Mouse (Mus musculus): ENCODE measurements at regions not wholly inside any gene's neighbourhood (a gene's known extent, or its start where the extent isn't known, plus 50 kb on each side); places are given as distances from the start of the nearest gene placed in this dataset.

GRCm38 (mm10) chr6:116767738-116768522 lies 51.2 kb upstream of the Tmem72 start:
- intact Hi-C loops (cut with DNase I): loop anchor here (2.0 to 5.0 kb wide), 2 partner anchors 399 to 1061 kb away; partner anchors contain the start of gene Cxcl12
- TF ChIP-seq CTCF (IDR thresholded peaks at IDR 0.05): peak; percentile 100
- DNase-seq (ENCODE audit: extremely low spot score in 1 of 2, low spot score in 2 of 2): peak; percentile 79 to 89
- H3K4me3 ChIP-seq: no peak overlapping the region
- no peak overlapping the region for H3K27ac ChIP-seq

- intact Hi-C loops (cut with DNase I): loop anchor here (5.0 kb wide), 1 partner anchor 123 kb away; the partner anchor contains the start of gene Depp1
- peak; percentile 19 to 27 for DNase-seq (ENCODE audit: extremely low spot score in 1 of 2, low spot score in 2 of 2)
- TF ChIP-seq CTCF (IDR thresholded peaks at IDR 0.05): peak; percentile 76
Measured at GRCm38 (mm10) chr6:116774954-116775675, 58.4 kb upstream of the Tmem72 start.

GRCm38 (mm10) chr6:116786553-116787335 lies 70.0 kb upstream of the Tmem72 start:
- H3K4me3 ChIP-seq: no peak overlapping the region
- TF ChIP-seq CTCF (IDR thresholded peaks at IDR 0.05): no peak
- no peak for DNase-seq (ENCODE audit: extremely low spot score in 1 of 2, low spot score in 2 of 2)
- intact Hi-C loops (cut with DNase I): no loop called here
- H3K27ac ChIP-seq: no peak overlapping the region

More at GRCm38 (mm10) chr6:116774954-116775675, 58.4 kb upstream of the Tmem72 start:
- H3K27ac ChIP-seq: no peak overlapping the region
- no peak overlapping the region for H3K4me3 ChIP-seq

- intact Hi-C loops (cut with DNase I): no loop called here
- no peak for TF ChIP-seq CTCF (IDR thresholded peaks at IDR 0.05)
- no peak for DNase-seq (ENCODE audit: extremely low spot score in 1 of 2, low spot score in 2 of 2)
- Histone ChIP-seq H3K4me3 (no peak overlapping the region), H3K27ac (no peak overlapping the region)
Measured at GRCm38 (mm10) chr6:116793321-116793960, 76.7 kb upstream of the Tmem72 start.

GRCm38 (mm10) chr6:116793961-116794336 lies 77.2 kb upstream of the Tmem72 start:
- intact Hi-C loops (cut with DNase I): no loop called here
- no peak for DNase-seq (ENCODE audit: extremely low spot score in 1 of 2, low spot score in 2 of 2)
- H3K27ac ChIP-seq: no peak overlapping the region
- no peak for TF ChIP-seq CTCF (IDR thresholded peaks at IDR 0.05)
- H3K4me3 ChIP-seq: no peak overlapping the region

- no peak for TF ChIP-seq CTCF (IDR thresholded peaks at IDR 0.05)
- intact Hi-C loops (cut with DNase I): no loop called here
- H3K4me3 ChIP-seq: no peak overlapping the region
- peak overlapping the region; percentile 63; the same call in 1 of the 2 replicates for H3K27ac ChIP-seq
- no peak for DNase-seq (ENCODE audit: extremely low spot score in 1 of 2, low spot score in 2 of 2)
Measured at GRCm38 (mm10) chr6:116821215-116821912, 104.7 kb upstream of the Tmem72 start.

- Histone ChIP-seq H3K27ac (no peak overlapping the region; the same call in 1 of the 2 replicates), H3K4me3 (no peak overlapping the region)
- no peak for DNase-seq (ENCODE audit: extremely low spot score in 1 of 2, low spot score in 2 of 2)
- TF ChIP-seq CTCF (IDR thresholded peaks at IDR 0.05): no peak
- intact Hi-C loops (cut with DNase I): no loop called here
Measured at GRCm38 (mm10) chr6:116822605-116823004, 105.9 kb upstream of the Tmem72 start.

GRCm38 (mm10) chr6:116825628-116826027 lies 108.9 kb upstream of the Tmem72 start:
- Histone ChIP-seq H3K27ac (no peak overlapping the region), H3K4me3 (no peak overlapping the region)
- intact Hi-C loops (cut with DNase I): no loop called here
- no peak for TF ChIP-seq CTCF (IDR thresholded peaks at IDR 0.05)
- DNase-seq (ENCODE audit: extremely low spot score in 1 of 2, low spot score in 2 of 2): no peak

- Histone ChIP-seq H3K4me3 (no peak overlapping the region), H3K27ac (no peak overlapping the region)
- no peak for TF ChIP-seq CTCF (IDR thresholded peaks at IDR 0.05)
- intact Hi-C loops (cut with DNase I): no loop called here
- DNase-seq (ENCODE audit: extremely low spot score in 1 of 2, low spot score in 2 of 2): peak; percentile 19 to 58
Measured at GRCm38 (mm10) chr6:116829341-116829740, 112.6 kb upstream of the Tmem72 start.

GRCm38 (mm10) chr6:116845990-116846862 lies 129.5 kb upstream of the Tmem72 start:
- DNase-seq (ENCODE audit: extremely low spot score in 1 of 2, low spot score in 2 of 2): peak in 1 of 2 experiments; percentile 9
- H3K27ac ChIP-seq: no peak overlapping the region
- intact Hi-C loops (cut with DNase I): no loop called here
- TF ChIP-seq CTCF (IDR thresholded peaks at IDR 0.05): no peak
- no peak overlapping the region for H3K4me3 ChIP-seq
